Mouse (Mus musculus) liver, postnatal 0 days (tissue): ENCODE measurements at regions not wholly inside any gene's neighbourhood (a gene's known extent, or its start where the extent isn't known, plus 50 kb on each side); places are given as distances from the start of the nearest gene placed in this dataset.
"Not testable (repeated sequence)": the region's sequence is repeated elsewhere in the genome, so short reads cannot be mapped to it uniquely, and the experiment has no call there.

Experiments
- ATAC-seq: fragments of 200-750 bp; cut with Nextera tagmentation; 2 replicates; pipeline ENCODE4 v1.8.0; 2017; ENCODE audit warnings: mild to moderate bottlenecking, moderate library complexity
- DNase-seq: peaks from one replicate; pipeline ENCODE4 v3.0.0-alpha.2; 2016
- H3K27ac ChIP-seq: fragments of 300-500 bp; sonication (generic); 2 replicates; pipeline ENCODE4 v1.5.1; 2014; ENCODE audit warnings: antibody characterized with exemption, moderate library complexity, mild to moderate bottlenecking, low read depth
- H3K27me3 ChIP-seq: fragments of 300-500 bp; sonication (generic); 2 replicates; pipeline ENCODE4 v1.6.1; 2014; ENCODE audit warnings: low read length, control low read depth, mixed read lengths; ENCODE audit not compliant: insufficient read depth
- H3K36me3 ChIP-seq: fragments of 300-500 bp; sonication (generic); replicated peaks from 2 replicates; pipeline ENCODE4 v1.6.1; 2014; ENCODE audit warnings: mild to moderate bottlenecking, control low read depth, low read length, moderate library complexity, mixed read lengths; ENCODE audit not compliant: insufficient read depth
- H3K4me1 ChIP-seq: fragments of 300-500 bp; sonication (generic); 2 replicates; pipeline ENCODE4 v1.6.1; 2014; ENCODE audit warnings: antibody characterized with exemption, mild to moderate bottlenecking, control low read depth; ENCODE audit not compliant: insufficient read depth
- H3K4me2 ChIP-seq: fragments of 300-500 bp; sonication (generic); 2 replicates; pipeline ENCODE4 v1.6.1; 2014; ENCODE audit warnings: low read depth, mild to moderate bottlenecking, low read length, moderate library complexity, mixed read lengths
- H3K4me3 ChIP-seq: fragments of 300-500 bp; sonication (generic); 2 replicates; pipeline ENCODE4 v1.5.1; 2014; ENCODE audit warnings: low read depth, low read length
- H3K9ac ChIP-seq: fragments of 300-500 bp; sonication (generic); replicated peaks from 2 replicates; pipeline ENCODE4 v1.6.1; 2014; ENCODE audit warnings: mild to moderate bottlenecking, moderate library complexity
- H3K9me3 ChIP-seq: fragments of 300-500 bp; sonication (generic); 2 replicates; pipeline ENCODE4 v1.6.1; 2016; ENCODE audit warnings: mild to moderate bottlenecking, control low read depth, low read length, mixed read lengths
- CTCF ChIP-seq: sonication (generic); IDR thresholded peaks from 2 replicates; pipeline ENCODE4 v1.5.1; 2016; ENCODE audit warnings: antibody characterized with exemption, low read depth
- EP300 ChIP-seq: IDR thresholded peaks from 2 replicates; pipeline ENCODE4 v1.6.1; 2016; ENCODE audit warnings: antibody characterized with exemption, low read depth, mild to moderate bottlenecking
- WGBS: fragments of 180-500 bp; shearing (Covaris S2); extraction: QIAGEN DNeasy Blood & Tissue Kit; methylation state at CpG from one replicate; pipeline ENCODE4 v1.1.7; 2014; ENCODE audit not compliant: insufficient replicate concordance; 5-methylcytosine and 5-hydroxymethylcytosine counted together

- Histone ChIP-seq H3K9me3 (no peaks in the 10 kb centered on the region), H3K27me3 (no peaks in the 10 kb centered on the region), H3K4me2 (no peak overlapping the region), H3K4me3 (no peak overlapping the region), H3K4me1 (no peaks in the 10 kb centered on the region), H3K36me3 (no peaks in the 10 kb centered on the region), H3K9ac (no peak overlapping the region), H3K27ac (no peak overlapping the region)
- 58% methylated on average over 6 of the region's 6 CpGs for WGBS
- DNase-seq: no peak
- no peak for TF ChIP-seq EP300
- ATAC-seq: no peak
Observed at GRCm38 (mm10) chr3:58281291-58281690, 133.2 kb upstream of the Tsc22d2 start.

- H3K27ac ChIP-seq, H3K27me3 ChIP-seq, H3K4me3 ChIP-seq, DNase-seq, H3K9ac ChIP-seq, H3K9me3 ChIP-seq, H3K4me1 ChIP-seq, H3K36me3 ChIP-seq, H3K4me2 ChIP-seq, ATAC-seq: not testable (repeated sequence)
- WGBS: 12% methylated on average over 1 of the region's 1 CpGs
Observed at GRCm38 (mm10) chr3:58284371-58284770, 130.1 kb upstream of the Tsc22d2 start.

- peak; percentile 98 for ATAC-seq
Observed at GRCm38 (mm10) chr3:58295810-58296209, 118.7 kb upstream of the Tsc22d2 start.

GRCm38 (mm10) chr3:58300213-58300612 lies 114.3 kb upstream of the Tsc22d2 start:
- DNase-seq (no peak), ATAC-seq (no peak)
- Histone ChIP-seq H3K4me3 (no peak overlapping the region), H3K36me3 (no peaks in the 10 kb centered on the region), H3K4me2 (no peak overlapping the region), H3K9me3 (no peaks in the 10 kb centered on the region), H3K4me1 (0 out of 2 replicates have a peak, but pooled peaks cover 2% of the 10 kb centered on the region), H3K27ac (peak overlapping the region; percentile 87), H3K27me3 (no peaks in the 10 kb centered on the region), H3K9ac (no peak overlapping the region)
- no peak for TF ChIP-seq EP300
- no peak for TF ChIP-seq CTCF
- WGBS: 54% methylated on average over 2 of the region's 2 CpGs

More at GRCm38 (mm10) chr3:58295810-58296209, 118.7 kb upstream of the Tsc22d2 start:
- H3K27me3 ChIP-seq: no peaks in the 10 kb centered on the region
- H3K4me1 ChIP-seq: 0 out of 2 replicates have a peak, but pooled peaks cover 2% of the 10 kb centered on the region
- peak; percentile 73 for DNase-seq
- no peak overlapping the region for H3K4me2 ChIP-seq
- H3K9ac ChIP-seq: no peak overlapping the region
- TF ChIP-seq CTCF: peak; percentile 17; the same call in 1 of the 2 replicates
- TF ChIP-seq EP300: peak; percentile 61
- 52% methylated on average over 5 of the region's 5 CpGs for WGBS
- no peak overlapping the region for H3K27ac ChIP-seq
- H3K36me3 ChIP-seq: no peaks in the 10 kb centered on the region
- H3K9me3 ChIP-seq: no peaks in the 10 kb centered on the region
- no peak overlapping the region for H3K4me3 ChIP-seq

GRCm38 (mm10) chr3:58300801-58301485 lies 113.6 kb upstream of the Tsc22d2 start:
- 60% methylated on average over 5 of the region's 5 CpGs for WGBS

GRCm38 (mm10) chr3:58302322-58302721 lies 112.2 kb upstream of the Tsc22d2 start:
- H3K9me3 ChIP-seq: no peaks in the 10 kb centered on the region
- H3K36me3 ChIP-seq: no peaks in the 10 kb centered on the region
- TF ChIP-seq CTCF (no peak), EP300 (no peak)
- no peaks in the 10 kb centered on the region for H3K27me3 ChIP-seq
- 81% methylated on average over 1 of the region's 1 CpGs for WGBS
- no peak overlapping the region for H3K4me3 ChIP-seq
- no peak for DNase-seq
- no peak overlapping the region for H3K4me2 ChIP-seq
- ATAC-seq: no peak
- H3K27ac ChIP-seq: no peak overlapping the region
- H3K9ac ChIP-seq: no peak overlapping the region
- 0 out of 2 replicates have a peak, but pooled peaks cover 2% of the 10 kb centered on the region for H3K4me1 ChIP-seq

More at GRCm38 (mm10) chr3:58300801-58301485, 113.6 kb upstream of the Tsc22d2 start:
- H3K9ac ChIP-seq: no peak overlapping the region
- peak overlapping the region; percentile 87 for H3K27ac ChIP-seq
- no peaks in the 10 kb centered on the region for H3K36me3 ChIP-seq
- peak; percentile 65 for DNase-seq
- ATAC-seq: peak; percentile 95
- 0 out of 2 replicates have a peak, but pooled peaks cover 2% of the 10 kb centered on the region for H3K4me1 ChIP-seq
- H3K9me3 ChIP-seq: no peaks in the 10 kb centered on the region
- H3K27me3 ChIP-seq: no peaks in the 10 kb centered on the region
- TF ChIP-seq EP300: peak; percentile 50; the same call in 1 of the 2 replicates
- no peak for TF ChIP-seq CTCF
- no peak overlapping the region for H3K4me3 ChIP-seq
- H3K4me2 ChIP-seq: no peak overlapping the region
